Mouse (Mus musculus): ENCODE results near the gene Kdm4c.

DNA sequence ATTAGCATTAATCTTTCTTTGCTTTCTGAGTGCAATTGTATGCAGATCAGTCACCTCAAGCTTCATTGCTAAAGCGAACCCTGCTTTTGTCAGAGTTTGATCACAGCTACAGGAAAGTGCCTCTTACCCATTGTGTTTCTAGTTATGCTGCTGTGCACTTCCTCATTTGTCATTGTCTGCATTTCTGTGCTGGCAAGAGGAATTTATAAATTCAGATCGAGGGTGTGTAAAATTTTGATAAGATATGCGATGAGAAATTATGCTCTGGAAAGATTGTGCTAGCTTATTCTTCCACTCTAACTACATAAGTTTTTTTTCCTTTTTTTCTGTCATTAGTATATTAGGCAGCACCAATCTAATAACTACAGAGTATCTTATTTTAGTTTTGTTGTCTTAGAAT is 37.9 kb downstream of the Kdm4c start:
- TF ChIP-seq POLR2A (IDR thresholded peaks at IDR 0.05; ENCODE audit: low read depth, low read length) (no peak), CTCF (IDR thresholded peaks at IDR 0.05; ENCODE audit: borderline replicate concordance, insufficient read depth, low read length) (no peak)

All from embryonic fibroblast, embryonic 13.5 days (primary cell).